Mouse (Mus musculus): ENCODE results near the gene Maea. TPM values are rescaled to one million over a fixed set of nuclear protein-coding genes. Genes with fewer than 3 reads are reported as not detected.

The Maea gene
- total RNA-seq, 2 experiments from 2014 or later, result 90.8 to 100 TPM

DNA sequence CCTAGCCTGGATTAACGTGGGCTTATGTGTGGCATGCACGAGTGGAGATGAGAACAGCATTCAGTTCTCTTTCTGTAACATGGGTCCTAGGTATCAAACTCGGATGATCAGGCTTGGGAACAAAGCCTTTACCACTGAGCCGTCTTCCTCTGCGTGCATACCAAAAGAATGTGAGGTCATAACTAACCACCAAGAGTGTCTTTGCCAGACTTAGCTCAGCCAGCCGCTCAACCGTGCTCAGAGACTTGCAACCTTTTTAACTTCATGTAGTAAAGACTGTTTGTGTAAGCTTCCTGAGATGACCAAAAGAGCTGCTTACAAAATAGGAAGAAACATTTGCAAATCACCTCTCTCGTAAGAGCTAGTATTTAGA lies 16.9 kb downstream of the Maea start:
- intact Hi-C loops (cut with DNase I), result no loop called here
- no peak for DNase-seq (ENCODE audit: low spot score in 2 of 2)

DNA sequence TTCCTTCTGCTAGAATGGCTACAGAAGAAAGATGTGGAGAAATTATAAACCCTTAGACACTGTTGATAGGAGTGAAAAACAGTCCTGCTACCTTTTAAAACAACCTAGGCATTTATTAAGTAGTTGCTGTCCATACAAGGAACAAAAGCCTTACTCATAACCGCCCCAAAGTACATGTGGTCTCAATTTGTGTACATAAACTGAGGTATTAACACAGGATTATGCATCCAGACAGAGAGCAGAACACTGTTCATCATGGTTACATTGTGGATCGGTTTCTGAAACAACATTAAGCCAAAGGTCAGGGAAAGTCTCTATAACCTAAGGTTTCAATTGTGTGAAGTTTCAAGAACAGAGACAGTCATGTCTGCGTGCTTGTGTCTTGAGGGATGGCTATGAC lies 17.7 kb downstream of the Maea start:
- intact Hi-C loops (cut with DNase I), result no loop called here
- DNase-seq (ENCODE audit: low spot score in 2 of 2), result no peak

DNA sequence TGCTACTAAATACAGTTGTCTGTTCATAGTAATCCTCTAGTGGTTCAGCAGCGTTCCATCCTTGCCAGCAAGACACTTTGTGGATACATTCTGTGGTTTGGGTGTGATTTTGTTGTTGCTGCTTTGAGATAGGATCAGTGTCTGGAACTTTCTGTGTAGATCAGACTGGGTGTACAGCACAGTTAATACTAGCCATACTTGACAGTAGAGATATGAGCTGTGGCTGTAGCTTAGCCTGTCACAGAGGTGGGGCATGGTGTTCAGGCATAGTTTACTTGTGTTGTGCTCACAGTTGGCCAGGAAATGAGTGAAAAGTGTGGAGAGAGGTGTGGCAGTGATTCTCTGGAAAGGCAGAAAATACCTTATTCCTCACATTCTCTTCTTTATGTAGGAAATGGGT lies 22.2 kb downstream of the Maea start:
- no peak for DNase-seq (ENCODE audit: low spot score in 2 of 2)
- intact Hi-C loops (cut with DNase I), result no loop called here

- DNase-seq (ENCODE audit: low spot score in 2 of 2), result no peak
These were observed 23.2 kb downstream of the Maea start for GRCm38 (mm10) chr5:33358467-33358866.

GRCm38 (mm10) chr5:33363263-33363662 lies 28.0 kb downstream of the Maea start:
- DNase-seq (ENCODE audit: low spot score in 2 of 2), result peak in 1 of 2 experiments; percentile 45
- intact Hi-C loops (cut with DNase I), result no loop called here

More at GRCm38 (mm10) chr5:33358467-33358866, 23.2 kb downstream of the Maea start:
- intact Hi-C loops (cut with DNase I), result no loop called here

DNA sequence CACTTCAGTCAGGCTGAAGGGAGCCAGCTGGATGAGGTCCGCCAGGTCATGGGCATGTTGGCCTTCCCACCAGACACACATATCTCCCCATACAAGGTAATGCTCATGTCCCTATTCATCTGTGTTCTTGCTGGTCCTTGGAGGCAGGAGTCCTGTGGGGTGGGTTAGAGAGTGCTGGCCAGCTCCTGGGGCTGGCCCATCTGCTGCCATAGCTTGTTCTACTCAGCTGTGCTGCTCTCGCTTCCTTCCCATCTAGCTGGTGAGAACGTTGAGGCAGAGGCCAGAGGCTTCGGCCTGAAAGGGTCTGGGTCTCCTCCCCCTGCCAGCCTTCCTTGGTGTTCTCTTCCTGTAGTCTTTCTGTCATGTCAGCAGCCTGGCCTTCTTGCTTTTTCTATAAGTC lies 33.3 kb downstream of the Maea start:
- intact Hi-C loops (cut with DNase I), result no loop called here
- DNase-seq (ENCODE audit: low spot score in 2 of 2), result no peak

DNA sequence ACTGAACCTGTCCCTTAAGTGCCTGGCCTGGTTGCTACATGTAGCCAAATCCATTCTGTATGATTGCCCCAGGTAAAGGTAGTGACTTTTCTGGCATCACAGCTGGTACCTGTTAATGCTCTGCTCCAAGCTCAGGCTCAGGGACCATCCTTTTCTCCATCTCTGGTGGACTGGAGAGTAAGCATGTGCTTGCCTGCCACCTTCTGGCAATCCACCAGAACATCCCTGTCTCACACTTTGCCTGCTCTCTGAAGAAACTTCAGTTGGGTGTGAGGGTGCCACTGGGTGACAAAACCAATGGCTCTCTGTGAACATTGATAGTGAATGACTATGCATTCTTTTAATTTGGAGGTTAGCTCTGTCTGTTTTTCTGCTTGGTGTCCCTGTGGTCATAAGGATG lies 35.8 kb downstream of the Maea start:
- peak in 1 of 2 experiments; percentile 31 for DNase-seq (ENCODE audit: low spot score in 2 of 2)
- intact Hi-C loops (cut with DNase I), result no loop called here

DNA sequence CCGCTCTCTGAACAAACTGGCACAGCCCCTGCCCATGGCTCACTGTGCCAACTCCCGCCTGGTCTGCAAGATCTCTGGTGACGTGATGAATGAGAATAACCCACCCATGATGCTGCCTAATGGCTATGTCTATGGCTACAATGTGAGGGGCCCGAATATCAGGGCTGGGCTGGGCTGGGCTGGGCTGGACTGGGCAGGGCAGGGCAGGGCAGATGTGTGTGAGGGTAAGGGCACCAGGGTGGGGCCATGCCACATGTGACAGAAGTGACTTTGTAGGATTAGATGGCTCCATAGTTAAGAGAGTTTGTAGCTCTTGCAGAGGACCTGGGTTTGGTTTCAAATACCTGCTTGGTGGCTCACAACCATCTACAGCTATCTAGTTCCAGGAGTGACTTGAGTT lies 36.4 kb downstream of the Maea start:
- DNase-seq (ENCODE audit: low spot score in 2 of 2), result no peak
- intact Hi-C loops (cut with DNase I), result no loop called here

DNA sequence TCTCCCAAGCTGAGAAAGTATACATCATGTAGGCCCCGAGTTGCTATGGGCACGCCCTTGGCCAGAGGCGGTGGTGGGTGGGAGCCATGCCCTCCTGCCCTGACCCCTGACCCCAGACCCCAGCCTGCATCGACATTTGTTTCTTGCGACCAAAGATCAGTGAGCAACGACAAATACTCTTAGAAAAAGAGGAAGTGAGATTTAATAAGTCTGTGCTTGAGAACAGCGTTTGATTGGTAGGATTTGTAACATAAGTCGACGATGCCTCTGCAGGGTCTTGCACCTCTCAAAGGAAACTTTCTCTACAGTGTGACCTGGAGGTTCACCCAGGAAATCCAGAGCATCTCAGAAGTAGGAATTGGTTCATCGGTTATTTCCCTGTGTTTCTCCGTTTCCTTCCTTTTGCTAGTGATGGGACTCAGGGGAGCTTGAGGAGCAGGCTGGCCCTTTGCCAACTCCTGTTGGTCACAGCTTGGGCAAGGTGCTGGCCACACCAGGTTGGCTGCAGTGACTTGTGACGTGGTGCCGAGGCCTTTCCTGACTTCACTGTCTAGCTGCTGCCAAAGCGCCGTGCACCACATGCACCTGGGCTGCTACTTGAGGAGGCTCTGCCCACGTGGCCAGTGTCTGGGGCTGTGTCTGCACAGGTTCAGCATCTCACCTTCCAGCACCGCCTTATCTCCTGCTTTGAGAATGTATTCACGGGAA lies 37.2 kb downstream of the Maea start:
- DNase-seq (ENCODE audit: low spot score in 2 of 2), result no peak
- intact Hi-C loops (cut with DNase I), result no loop called here

DNA sequence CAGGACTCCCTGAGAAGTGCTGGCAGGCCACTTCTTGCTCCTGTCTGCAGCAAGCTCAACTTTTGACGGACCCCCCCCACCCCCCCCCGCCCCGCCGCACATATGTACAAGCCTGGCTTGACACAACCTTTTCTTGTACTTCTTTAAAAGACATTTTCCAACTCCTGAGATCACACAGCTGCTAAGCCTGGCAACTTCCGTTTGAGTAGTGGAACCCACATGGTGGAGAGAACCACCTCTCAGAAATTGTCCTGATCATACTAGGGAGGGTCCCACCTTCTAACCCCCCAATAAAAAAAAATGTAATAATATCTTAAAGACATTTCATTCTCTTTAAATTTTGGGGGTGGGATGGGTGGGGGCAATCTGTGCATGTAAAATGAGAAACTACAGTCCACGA lies 41.9 kb downstream of the Maea start:
- no peak for DNase-seq (ENCODE audit: low spot score in 2 of 2)
- intact Hi-C loops (cut with DNase I), result loop anchor here (5.0 kb wide), 1 partner anchor 175 kb away; no protein-coding TSS in a partner anchor

DNA sequence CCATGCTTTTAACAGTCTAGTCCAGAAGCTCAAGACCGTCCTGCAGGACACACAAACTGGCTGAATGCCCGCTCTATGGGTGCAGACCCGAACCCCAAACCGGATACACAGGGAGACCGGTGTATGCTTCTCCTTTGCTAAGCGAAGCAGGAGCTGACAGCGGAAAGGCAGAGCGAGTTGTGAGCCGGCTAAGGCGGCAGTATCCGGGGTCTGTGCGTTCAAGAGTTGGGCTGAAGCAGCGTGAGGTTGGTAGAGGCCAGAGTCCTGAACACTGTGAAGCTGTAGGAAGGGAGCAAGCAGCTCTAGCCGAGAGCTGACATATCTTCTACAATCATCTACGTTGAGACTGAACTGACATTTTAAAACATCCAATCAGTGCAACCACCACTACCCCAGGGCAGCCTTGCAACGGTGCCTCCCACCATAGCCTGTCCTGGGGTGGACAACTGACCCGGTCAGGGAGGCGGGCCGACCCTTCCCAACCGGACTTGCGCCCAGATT lies 42.5 kb downstream of the Maea start:
- intact Hi-C loops (cut with DNase I), result loop anchor here (1.0 to 5.0 kb wide), 3 partner anchors 43 to 176 kb away; partner anchors contain the start of genes Ctbp1 and Maea
- DNase-seq (ENCODE audit: low spot score in 2 of 2), result no peak

DNA sequence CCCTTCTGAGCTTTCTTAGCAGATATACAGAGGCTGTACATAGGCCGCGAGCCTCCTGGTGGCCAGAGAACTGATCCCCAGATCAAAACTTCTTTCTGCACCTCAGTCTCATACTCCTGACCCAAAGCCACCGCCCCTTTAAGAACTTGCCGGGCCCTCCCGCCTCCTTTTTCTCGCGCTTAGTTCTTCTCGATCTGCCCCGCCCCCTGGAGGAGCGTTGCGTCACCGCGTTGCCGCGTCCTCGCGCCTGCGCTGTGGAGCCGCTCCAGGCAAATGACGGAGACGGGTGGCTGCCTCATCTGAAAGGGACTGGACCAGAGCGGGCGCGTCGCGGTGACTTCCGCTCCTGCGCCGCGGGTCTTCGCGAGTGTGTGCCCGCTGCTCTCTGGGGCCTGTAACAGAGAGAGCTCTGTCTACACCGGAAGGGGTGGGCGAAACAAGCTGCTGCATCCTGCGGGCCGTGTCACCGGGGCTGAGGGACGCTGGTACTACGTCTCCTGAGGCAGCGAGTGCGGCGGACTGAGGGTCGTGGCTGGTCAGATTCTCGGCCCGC lies 43.1 kb downstream of the Maea start, which contains the start of gene Uvssa:
Gene Uvssa, plus strand, starts transcription at position 248 of the 553 bp plus-strand sequence.
- DNase-seq (ENCODE audit: low spot score in 2 of 2), result peak; percentile 99
- intact Hi-C loops (cut with DNase I), result loop anchor here (1.0 to 5.0 kb wide), 3 partner anchors 43 to 176 kb away; partner anchors contain the start of genes Ctbp1 and Maea

GRCm38 (mm10) chr5:33387550-33387949 lies 52.2 kb downstream of the Maea start:
- intact Hi-C loops (cut with DNase I), result no loop called here
- DNase-seq (ENCODE audit: low spot score in 2 of 2), result no peak

DNA sequence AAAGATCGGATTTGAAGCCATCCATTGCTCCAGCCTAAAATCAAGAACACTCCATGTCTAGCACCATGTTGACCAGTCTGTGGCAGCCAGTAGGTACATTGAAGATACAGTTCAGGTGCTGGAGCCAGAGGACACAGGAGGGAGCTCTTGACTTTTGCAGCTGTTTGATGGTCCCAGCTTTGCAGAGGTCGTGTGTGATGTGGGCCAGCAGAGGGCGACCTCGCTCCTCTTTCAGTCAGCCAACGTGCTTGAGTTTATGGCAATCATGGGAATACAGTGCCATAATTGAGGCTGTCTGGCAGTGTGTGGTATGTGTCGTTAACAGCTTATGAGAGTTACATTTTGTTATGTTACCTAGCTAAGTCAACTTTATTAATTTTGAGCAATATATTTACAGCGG lies 58.5 kb downstream of the Maea start:
- peak; percentile 87 to 89 for DNase-seq (ENCODE audit: low spot score in 2 of 2)
- intact Hi-C loops (cut with DNase I), result loop anchor here (1.0 to 5.0 kb wide), 4 partner anchors 49 to 194 kb away; no protein-coding TSS in a partner anchor

- DNase-seq (ENCODE audit: low spot score in 2 of 2), result no peak
- intact Hi-C loops (cut with DNase I), result no loop called here
These were observed 60.4 kb downstream of the Maea start for GRCm38 (mm10) chr5:33395693-33396092.

- intact Hi-C loops (cut with DNase I), result no loop called here
- DNase-seq (ENCODE audit: low spot score in 2 of 2), result no peak
These were observed 61.5 kb downstream of the Maea start for GRCm38 (mm10) chr5:33396828-33397227.

DNA sequence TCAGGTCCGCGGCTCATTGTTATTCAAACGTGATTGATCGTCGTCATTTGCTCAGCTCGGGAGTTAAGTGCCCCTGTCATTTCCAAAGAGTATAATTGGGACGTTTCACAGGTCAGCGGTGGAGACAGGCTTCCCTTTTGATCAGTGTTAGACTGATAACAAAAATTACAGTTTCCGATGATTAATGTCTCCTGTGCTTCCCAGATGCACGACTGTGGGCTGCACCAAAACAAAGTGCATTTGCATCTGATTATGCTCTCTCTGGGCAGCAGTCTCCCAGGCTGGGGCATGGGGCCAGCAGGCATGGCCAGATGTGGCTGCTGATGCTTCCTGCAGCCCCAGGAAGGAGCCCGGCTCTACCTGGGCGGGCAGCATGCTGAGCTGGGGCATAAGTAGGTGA lies 65.5 kb downstream of the Maea start:
- intact Hi-C loops (cut with DNase I), result no loop called here

DNA sequence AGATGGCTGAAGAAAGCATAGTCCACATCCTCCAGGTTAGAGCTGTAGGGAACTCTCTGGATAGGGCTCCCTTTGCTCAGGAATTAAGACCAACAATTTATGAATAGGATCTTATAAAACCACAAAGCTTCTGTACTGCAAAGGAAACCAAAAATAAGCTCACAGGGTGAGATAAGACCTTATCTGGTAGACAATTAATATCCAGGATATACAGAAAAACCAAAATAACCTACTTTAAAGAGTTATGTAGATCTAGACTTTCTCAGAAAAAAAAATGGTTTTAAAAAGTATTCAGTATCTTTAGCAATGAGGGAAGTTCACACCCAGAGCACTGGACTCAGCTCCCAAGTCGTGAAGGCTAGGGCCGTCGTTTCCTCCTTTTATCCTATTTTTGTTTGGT lies 85.0 kb downstream of the Maea start:
- intact Hi-C loops (cut with DNase I), result no loop called here
- no peak for DNase-seq (ENCODE audit: low spot score in 2 of 2)

More for the DNA sequence above, 65.5 kb downstream of the Maea start:
- no peak for DNase-seq (ENCODE audit: low spot score in 2 of 2)

All from left cerebral cortex, postnatal 25 days (tissue).